Mouse (Mus musculus) erythroblast, embryonic 14.5 days (primary cell): ENCODE results near the gene Ppp2r5c.

Experiments
- GATA1 ChIP-seq: IDR thresholded peaks from 2 replicates; pipeline ENCODE4 v1.6.1; 2012; ENCODE audit warnings: low read length, inconsistent platforms, mixed read lengths
- TAL1 ChIP-seq: IDR thresholded peaks from 3 replicates; pipeline ENCODE4 v1.6.1; 2012; ENCODE audit warnings: low read length, inconsistent platforms, mixed read lengths

DNA sequence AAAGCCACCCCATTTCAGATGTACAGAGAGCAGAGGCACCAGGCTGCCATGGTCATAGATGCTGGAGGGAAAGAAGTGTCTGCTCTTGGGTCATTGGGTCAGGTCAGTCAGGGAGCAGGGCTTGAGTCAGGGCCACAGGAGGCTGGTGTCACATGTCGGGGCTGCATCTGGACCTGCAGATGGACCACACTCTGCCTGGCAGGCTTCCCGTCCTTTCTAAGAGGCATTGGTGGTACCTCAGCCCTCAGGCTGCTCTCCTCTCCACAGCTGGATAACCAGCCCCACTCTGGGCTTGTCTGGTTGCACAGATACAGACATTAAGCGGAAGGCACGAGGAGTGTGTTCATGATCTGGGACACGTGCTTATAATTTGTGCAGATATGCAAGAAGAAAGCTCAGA, 61.8 kb downstream of the Ppp2r5c start:
- TF ChIP-seq TAL1 (no peak), GATA1 (no peak)
